Mouse (Mus musculus): ENCODE measurements at regions not wholly inside any gene's neighbourhood (a gene's known extent, or its start where the extent isn't known, plus 50 kb on each side); places are given as distances from the start of the nearest gene placed in this dataset.

- Histone ChIP-seq H3K9me3 (ENCODE audit: control insufficient read depth, low read length) (no peaks in the 10 kb centered on the region), H3K4me3 (ENCODE audit: low read length) (no peak overlapping the region), H3K27me3 (replicated peaks; ENCODE audit: control insufficient read depth, insufficient read depth, low read length) (no peaks in the 10 kb centered on the region), H3K27ac (ENCODE audit: low read length) (no peak overlapping the region), H3K4me2 (ENCODE audit: low read depth, low read length) (no peak overlapping the region), H3K36me3 (ENCODE audit: control insufficient read depth, insufficient read depth, low read length) (no peaks in the 10 kb centered on the region), H3K4me1 (ENCODE audit: control insufficient read depth, insufficient read depth, low read length) (no peaks in the 10 kb centered on the region), H3K9ac (ENCODE audit: low read depth, low read length) (no peak overlapping the region)
- 85% methylated on average over 1 of the region's 1 CpGs for WGBS
- ATAC-seq, result no peak
These were observed 559.9 kb downstream of the Prdm13 start for GRCm38 (mm10) chr4:21125892-21126291.

GRCm38 (mm10) chr4:21095741-21096140 is 590.0 kb downstream of the Prdm13 start:
- no peaks in the 10 kb centered on the region for H3K9me3 ChIP-seq (ENCODE audit: control insufficient read depth, low read length)
- ATAC-seq, result no peak
- H3K9ac ChIP-seq (ENCODE audit: low read depth, low read length), result no peak overlapping the region
- no peaks in the 10 kb centered on the region for H3K36me3 ChIP-seq (ENCODE audit: control insufficient read depth, insufficient read depth, low read length)
- no peak overlapping the region for H3K27ac ChIP-seq (ENCODE audit: low read length)
- 78% methylated on average over 1 of the region's 1 CpGs for WGBS
- no peak overlapping the region for H3K4me3 ChIP-seq (ENCODE audit: low read length)
- no peak overlapping the region for H3K4me2 ChIP-seq (ENCODE audit: low read depth, low read length)
- no peaks in the 10 kb centered on the region for H3K27me3 ChIP-seq (replicated peaks; ENCODE audit: control insufficient read depth, insufficient read depth, low read length)
- no peaks in the 10 kb centered on the region for H3K4me1 ChIP-seq (ENCODE audit: control insufficient read depth, insufficient read depth, low read length)

GRCm38 (mm10) chr4:21070198-21070785 is 615.5 kb downstream of the Prdm13 start:
- no peak overlapping the region for H3K4me2 ChIP-seq (ENCODE audit: low read depth, low read length)
- no peaks in the 10 kb centered on the region for H3K9me3 ChIP-seq (ENCODE audit: control insufficient read depth, low read length)
- H3K9ac ChIP-seq (ENCODE audit: low read depth, low read length), result no peak overlapping the region
- no peaks in the 10 kb centered on the region for H3K4me1 ChIP-seq (ENCODE audit: control insufficient read depth, insufficient read depth, low read length)
- H3K27me3 ChIP-seq (replicated peaks; ENCODE audit: control insufficient read depth, insufficient read depth, low read length), result no peaks in the 10 kb centered on the region
- peak; percentile 58 for ATAC-seq
- no peak overlapping the region for H3K27ac ChIP-seq (ENCODE audit: low read length)
- WGBS, result 58% methylated on average over 3 of the region's 3 CpGs
- H3K4me3 ChIP-seq (ENCODE audit: low read length), result no peak overlapping the region
- no peaks in the 10 kb centered on the region for H3K36me3 ChIP-seq (ENCODE audit: control insufficient read depth, insufficient read depth, low read length)

Measured in intestine, embryonic 16.5 days (tissue).